Mouse (Mus musculus): ENCODE measurements around the gene Frmd8.

The Frmd8 gene

DNA sequence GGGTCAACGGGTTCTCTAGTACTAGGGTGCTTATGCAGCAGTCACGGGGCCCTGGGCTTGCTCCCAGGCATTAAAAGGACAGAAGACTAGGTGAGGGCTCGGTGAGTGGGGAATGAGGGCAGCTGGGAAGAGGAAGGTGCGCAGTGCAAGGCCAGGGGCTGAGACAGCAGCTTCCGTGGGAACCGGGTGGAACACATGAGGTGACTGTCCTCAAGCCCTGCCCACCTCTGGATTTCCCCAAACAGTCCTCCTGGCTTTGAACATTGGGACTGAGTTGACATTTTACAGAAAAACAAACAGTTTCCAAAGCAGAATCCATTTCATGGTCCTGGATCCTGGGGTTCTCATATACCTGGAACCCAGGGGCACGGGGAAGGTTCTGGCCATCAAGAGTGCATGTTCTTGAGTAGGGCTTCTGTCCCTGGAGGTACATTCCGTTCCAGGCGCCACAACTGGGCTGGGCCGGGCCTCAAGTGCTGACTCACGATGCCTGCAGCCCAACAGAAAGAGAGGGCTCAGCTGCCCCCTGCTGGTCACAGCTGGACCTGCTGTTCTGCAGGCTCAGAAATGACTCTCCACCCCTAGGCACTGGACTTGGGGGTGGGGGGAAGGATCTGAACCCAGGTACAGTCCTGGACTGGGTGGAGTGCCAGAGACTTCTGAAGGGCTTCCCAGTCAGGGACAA is 25.1 kb downstream of the Frmd8 start:
- no peak for DNase-seq (ENCODE audit: low read depth, low spot score)

DNA sequence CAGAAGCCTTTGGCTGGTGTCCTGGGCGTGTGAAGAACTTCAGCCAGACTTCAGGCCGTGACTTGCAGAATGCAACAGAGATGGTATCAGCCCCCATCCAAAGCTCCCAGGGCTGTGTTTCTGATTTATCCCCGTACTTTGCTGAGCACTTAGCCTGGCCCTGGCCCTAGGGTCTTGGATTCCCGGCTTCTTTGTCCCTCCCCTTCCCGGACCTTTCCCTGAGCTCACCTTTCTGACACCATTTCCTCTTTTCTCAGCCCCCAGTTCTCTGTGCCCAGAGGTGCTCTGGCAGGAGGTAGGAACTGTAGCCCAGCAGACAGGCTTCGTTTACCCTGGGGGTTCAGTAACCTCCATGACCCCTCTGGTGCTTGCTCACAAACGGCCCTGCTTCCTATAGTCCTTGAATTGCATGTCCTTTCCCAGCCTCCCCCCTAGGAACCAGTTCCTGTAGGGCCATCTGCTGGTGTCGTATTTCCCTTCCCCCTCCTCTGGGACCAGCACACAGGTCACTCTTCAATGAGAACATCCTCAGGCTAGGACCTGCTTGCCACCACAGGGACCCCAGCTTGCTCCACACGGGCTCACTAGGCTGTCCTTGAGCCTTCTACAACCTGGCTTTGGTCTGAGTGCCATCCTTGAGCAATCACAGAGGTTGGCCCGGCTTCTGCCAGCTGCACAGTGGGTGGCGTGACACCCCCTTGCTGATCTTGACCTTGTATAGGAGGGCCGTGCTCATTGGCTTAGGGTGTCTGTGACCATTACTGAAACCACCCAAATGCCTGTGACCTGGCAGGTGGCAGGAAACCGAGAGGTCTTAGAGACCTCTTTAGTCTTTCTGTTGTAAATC is 26.0 kb downstream of the Frmd8 start:
- no peak for DNase-seq (ENCODE audit: low read depth, low spot score)

GRCm38 (mm10) chr19:5848032-5848825 is 26.8 kb downstream of the Frmd8 start:
- no peak for DNase-seq (ENCODE audit: low read depth, low spot score)

- DNase-seq (ENCODE audit: low read depth, low spot score): no peak
Observed at GRCm38 (mm10) chr19:5847306-5847796, 27.7 kb downstream of the Frmd8 start.

DNA sequence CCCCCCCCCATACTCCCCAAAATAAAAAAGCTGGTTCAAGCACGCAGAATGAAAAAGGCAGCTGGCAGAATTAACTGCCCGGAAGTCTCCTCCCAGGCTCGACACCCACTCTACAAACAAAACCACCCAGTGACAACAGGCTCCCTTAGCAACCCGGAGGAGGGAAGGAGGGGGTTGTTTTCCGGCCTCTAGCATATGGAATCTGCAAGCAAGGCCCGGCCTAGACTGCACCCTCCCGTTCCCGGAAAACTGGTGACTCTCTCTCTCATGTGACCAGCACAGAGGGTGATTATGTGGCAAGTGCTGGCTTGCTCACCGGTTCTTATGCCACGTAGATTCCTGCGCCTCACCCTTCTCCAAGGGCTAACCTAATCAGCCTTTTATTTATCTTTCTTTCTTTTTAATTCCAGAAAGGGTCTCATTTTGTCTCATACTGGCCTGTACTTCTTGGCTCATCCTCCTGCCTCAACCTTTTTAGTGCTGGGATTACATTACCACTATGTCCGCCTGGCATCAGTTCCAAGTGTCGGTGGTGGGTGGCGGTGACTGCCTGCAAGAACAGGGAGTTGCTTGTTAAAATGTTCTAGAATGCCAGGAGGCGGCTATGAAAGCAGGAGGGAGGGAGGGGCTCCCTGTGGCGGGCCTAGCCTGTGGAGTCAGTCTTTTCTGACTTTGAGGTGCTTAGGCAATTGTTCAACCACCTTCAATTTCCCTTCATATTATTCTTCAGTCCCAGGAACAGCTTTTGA is 28.3 kb downstream of the Frmd8 start:
- DNase-seq (ENCODE audit: low read depth, low spot score): peak; percentile 88

DNA sequence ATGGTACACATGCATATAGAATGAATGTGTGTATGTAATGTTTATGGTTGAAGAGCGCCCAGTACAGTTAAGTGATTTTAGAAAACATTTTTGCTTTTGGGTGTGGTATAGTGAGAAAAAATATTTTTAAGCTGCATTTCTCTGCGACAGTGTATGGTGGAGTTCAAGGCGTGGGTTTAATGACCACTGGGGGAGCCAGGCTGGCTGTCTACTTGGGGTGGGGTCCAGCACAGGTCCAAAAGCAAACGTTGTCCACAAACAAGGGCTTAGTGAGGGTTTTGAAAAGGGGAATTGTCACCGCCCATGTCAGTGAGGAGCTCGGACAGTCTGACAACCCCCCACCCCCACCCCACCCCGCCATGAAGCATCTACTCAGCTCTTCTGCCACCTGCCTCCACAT is 28.9 kb downstream of the Frmd8 start:
- no peak for DNase-seq (ENCODE audit: low read depth, low spot score)

DNA sequence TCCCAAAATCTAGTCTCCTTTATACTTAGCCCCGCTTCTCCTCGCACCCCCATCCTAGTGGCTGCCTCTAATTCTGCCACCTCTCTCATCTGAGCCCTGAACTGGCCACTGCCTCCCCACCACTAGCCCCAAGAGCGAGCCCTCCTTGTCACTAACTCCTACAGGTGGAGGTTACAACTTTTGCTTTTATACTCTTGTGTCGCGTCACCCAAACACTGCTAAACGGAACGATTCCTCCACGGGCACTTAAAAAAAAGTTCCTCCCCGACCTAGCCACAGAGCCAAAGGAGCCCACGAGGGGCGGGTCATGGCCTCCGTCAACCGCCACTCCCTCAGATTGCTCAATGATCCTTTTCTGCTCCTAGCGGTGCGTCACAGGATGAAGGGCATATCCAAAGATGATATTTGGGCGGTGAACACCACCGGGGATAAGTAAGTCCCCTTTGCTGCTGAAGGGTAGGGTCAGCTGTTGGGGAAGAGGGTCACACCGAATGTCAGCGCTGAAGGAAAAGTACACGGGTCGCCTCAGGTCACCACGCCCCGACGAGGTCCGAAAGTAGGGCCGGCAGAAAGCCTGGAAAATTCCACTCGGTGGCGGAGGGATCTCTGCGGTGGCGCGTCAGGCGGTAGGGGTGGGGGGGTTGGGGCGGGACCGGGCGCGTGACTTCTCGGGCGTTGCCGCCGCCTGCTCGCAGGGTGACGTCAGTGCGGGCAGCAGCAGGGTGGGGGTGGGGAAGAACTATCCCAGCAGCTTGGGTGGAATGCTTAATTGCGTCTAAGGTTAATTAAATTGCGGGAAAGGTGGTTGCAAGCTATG is 29.5 kb downstream of the Frmd8 start:
- peak; percentile 91 for DNase-seq (ENCODE audit: low read depth, low spot score)

- DNase-seq (ENCODE audit: low read depth, low spot score): no peak
Observed at GRCm38 (mm10) chr19:5844831-5845318, 30.2 kb downstream of the Frmd8 start.

GRCm38 (mm10) chr19:5843781-5844691 is 31.0 kb downstream of the Frmd8 start:
- DNase-seq (ENCODE audit: low read depth, low spot score): no peak

GRCm38 (mm10) chr19:5842785-5843730 is 32.0 kb downstream of the Frmd8 start:
- DNase-seq (ENCODE audit: low read depth, low spot score): no peak

DNA sequence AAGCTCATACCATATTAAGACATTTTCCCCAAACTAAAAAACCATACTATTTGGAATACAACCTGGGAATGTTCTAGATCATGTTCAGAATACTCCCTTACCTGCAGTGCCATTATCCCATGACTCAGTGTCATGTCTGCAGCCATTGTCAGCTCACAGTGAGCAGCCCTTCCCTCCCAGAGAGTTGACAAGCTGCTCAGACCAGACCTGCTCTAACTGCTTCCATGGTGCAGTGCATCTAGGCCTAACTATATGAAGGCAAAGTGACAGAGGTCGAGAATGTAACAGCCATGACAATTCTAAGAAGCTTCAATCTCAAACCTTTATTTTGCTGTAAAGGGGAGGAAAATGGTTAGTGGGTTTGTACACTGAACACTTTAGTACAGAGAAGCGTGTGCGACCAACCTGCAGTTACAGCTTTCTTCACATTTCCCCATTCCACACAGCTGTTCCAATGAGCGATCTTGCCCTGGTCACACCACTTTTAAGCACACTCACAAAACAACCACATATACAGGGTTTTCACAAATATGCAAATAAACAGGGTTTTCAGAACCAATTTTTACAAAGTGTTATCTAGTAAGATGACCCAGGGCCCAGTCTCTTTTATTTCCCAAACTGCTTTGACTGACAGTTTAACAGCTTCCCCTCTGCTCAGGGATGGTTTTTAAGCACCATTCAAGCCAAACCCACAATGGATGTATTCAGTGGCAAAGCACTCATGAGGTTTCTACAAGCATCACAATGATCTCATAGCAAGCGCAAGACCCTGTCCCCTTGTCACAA is 32.9 kb downstream of the Frmd8 start:
- no peak for DNase-seq (ENCODE audit: low read depth, low spot score)

- DNase-seq (ENCODE audit: low read depth, low spot score): no peak
Observed at GRCm38 (mm10) chr19:5841389-5841946, 33.6 kb downstream of the Frmd8 start.

GRCm38 (mm10) chr19:5840890-5841388 is 34.1 kb downstream of the Frmd8 start:
- DNase-seq (ENCODE audit: low read depth, low spot score): no peak

DNA sequence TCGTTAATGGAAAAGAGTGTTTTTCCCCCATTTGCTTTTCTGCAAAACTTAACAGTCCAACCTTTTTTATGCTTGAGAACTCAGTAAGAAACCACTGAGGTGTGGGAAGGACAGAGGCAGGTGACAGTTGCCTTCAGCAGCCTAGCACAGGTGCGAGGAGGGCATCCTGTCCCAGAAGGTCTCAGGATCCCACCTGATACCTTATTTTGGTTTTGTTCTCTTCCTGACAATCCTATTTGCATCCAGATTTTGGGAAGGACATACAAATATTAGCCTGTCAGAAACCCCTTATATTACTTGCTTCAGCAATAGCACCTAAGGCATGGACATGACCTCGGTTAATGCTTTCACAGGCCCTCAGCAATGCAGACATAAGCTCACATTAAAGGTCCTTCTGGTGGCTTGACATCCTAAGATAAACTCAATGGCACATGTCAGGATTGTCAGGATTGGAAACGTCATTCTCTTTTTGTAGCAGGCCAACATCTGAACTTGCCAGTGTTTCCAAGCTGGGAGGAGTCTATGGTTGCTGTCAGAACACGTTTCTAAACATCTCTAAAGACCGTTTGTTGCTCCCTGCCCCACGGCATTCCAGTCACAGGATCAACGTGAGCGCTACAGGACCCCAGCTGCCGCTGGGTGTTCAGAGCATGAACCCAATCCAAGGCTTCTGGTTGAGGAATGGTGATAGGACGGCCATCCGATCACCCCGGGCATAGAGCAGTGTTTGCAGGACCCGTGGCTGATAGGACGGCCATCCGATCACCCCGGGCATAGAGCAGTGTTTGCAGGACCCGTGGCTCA is 34.8 kb downstream of the Frmd8 start:
- DNase-seq (ENCODE audit: low read depth, low spot score): no peak

GRCm38 (mm10) chr19:5839317-5840085 is 35.6 kb downstream of the Frmd8 start:
- no peak for DNase-seq (ENCODE audit: low read depth, low spot score)
